Mouse (Mus musculus) midbrain, postnatal 0 days (tissue): ENCODE measurements at regions not wholly inside any gene's neighbourhood (a gene's known extent, or its start where the extent isn't known, plus 50 kb on each side); places are given as distances from the start of the nearest gene placed in this dataset.
"Not testable (repeated sequence)": the region's sequence is repeated elsewhere in the genome, so short reads cannot be mapped to it uniquely, and the experiment has no call there.

Source experiments
- ATAC-seq: fragments of 200-750 bp; cut with Nextera tagmentation; 2 replicates; pipeline ENCODE4 v1.8.0; 2017; ENCODE audit warnings: moderate number of reproducible peaks, mild to moderate bottlenecking, moderate TSS enrichment, moderate library complexity; ENCODE audit not compliant: low FRiP score
- DNase-seq: peaks from one replicate; pipeline ENCODE4 v3.0.0-alpha.2; 2015; ENCODE audit warnings: low spot score
- H3K27ac ChIP-seq: fragments of 300-500 bp; sonication (generic); 2 replicates; pipeline ENCODE4 v1.5.1; 2014; ENCODE audit warnings: low read depth, mild to moderate bottlenecking, low read length, mixed read lengths
- H3K27me3 ChIP-seq: fragments of 300-500 bp; sonication (generic); 2 replicates; pipeline ENCODE4 v1.6.1; 2014; ENCODE audit warnings: low read length, control low read depth, mixed read lengths; ENCODE audit not compliant: insufficient read depth
- H3K36me3 ChIP-seq: fragments of 300-500 bp; sonication (generic); 2 replicates; pipeline ENCODE4 v1.6.1; 2014; ENCODE audit warnings: low read length, control low read depth, mixed read lengths; ENCODE audit not compliant: insufficient read depth
- H3K4me1 ChIP-seq: fragments of 300-500 bp; sonication (generic); 2 replicates; pipeline ENCODE4 v1.6.1; 2014; ENCODE audit warnings: mild to moderate bottlenecking, control low read depth, antibody characterized with exemption, low read length, mixed read lengths; ENCODE audit not compliant: insufficient read depth
- H3K4me2 ChIP-seq: fragments of 300-500 bp; sonication (generic); 2 replicates; pipeline ENCODE4 v1.6.1; 2014; ENCODE audit warnings: low read depth, mild to moderate bottlenecking, low read length, mixed read lengths; ENCODE audit not compliant: poor library complexity, severe bottlenecking
- H3K4me3 ChIP-seq: fragments of 300-500 bp; sonication (generic); 2 replicates; pipeline ENCODE4 v1.5.1; 2014; ENCODE audit warnings: low read depth, mild to moderate bottlenecking, low read length, moderate library complexity
- H3K9ac ChIP-seq: fragments of 300-500 bp; sonication (generic); replicated peaks from 2 replicates; pipeline ENCODE4 v1.6.1; 2014; ENCODE audit warnings: mild to moderate bottlenecking, low read length, moderate library complexity, mixed read lengths; ENCODE audit not compliant: poor library complexity, severe bottlenecking
- H3K9me3 ChIP-seq: fragments of 300-500 bp; sonication (generic); 2 replicates; pipeline ENCODE4 v1.6.1; 2016; ENCODE audit warnings: low read length, control low read depth
- CTCF ChIP-seq: IDR thresholded peaks from 2 replicates; pipeline ENCODE4 v1.5.1; 2016; ENCODE audit warnings: antibody characterized with exemption, mild to moderate bottlenecking
- WGBS: fragments of 180-500 bp; shearing (Covaris S2); extraction: QIAGEN DNeasy Blood & Tissue Kit; methylation state at CpG from one replicate; pipeline ENCODE4 v1.1.7; 2014; 5-methylcytosine and 5-hydroxymethylcytosine counted together

DNA sequence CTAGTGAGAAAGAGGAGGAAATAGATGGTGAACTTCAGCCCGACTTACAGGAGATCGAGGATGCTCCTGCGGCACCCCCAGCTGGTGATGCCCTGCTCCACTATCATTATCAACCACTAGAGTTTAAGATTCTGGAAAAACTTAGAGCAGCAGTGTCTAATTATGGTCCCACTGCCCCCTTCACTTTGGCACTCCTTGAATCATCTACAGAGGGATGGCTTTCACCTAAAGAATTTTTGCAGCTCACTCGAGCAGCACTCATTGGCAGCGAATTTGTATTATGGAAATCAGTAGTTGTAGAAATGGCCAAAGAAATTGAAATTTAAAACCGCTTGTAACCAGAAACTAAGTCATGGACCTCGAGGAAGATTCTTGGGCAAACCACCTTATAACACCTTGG, 1229.1 kb upstream of the Arrdc3 start:
- H3K4me2 ChIP-seq: no peak overlapping the region
- TF ChIP-seq CTCF: no peak
- no peaks in the 10 kb centered on the region for H3K9me3 ChIP-seq
- no peaks in the 10 kb centered on the region for H3K4me1 ChIP-seq
- H3K36me3 ChIP-seq: no peaks in the 10 kb centered on the region
- no peak overlapping the region for H3K4me3 ChIP-seq
- ATAC-seq (no peak), DNase-seq (no peak)
- H3K27me3 ChIP-seq: no peaks in the 10 kb centered on the region
- no peak overlapping the region for H3K9ac ChIP-seq
- no peak overlapping the region for H3K27ac ChIP-seq
- WGBS: 84% methylated on average over 7 of the region's 7 CpGs

DNA sequence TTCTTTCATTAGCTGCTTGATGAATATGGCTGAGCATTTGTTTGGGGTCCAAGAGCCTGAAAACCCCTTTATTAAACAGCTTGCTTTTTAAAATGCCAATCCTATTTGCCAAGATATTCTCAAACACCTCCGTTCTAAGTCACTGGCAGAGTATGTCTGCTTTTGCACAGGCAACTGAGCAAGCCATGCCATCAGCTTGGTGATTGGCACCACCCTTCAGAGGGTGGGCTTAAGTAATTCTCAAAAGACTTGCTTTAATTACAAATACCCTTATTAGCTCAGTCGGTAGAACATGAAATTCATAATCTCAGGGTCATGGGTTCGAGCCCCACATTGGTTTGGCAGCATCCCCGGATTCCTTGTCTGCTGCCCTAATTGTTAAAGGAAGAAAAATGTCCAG, 1228.5 kb upstream of the Arrdc3 start:
- DNase-seq (no peak), ATAC-seq (no peak)
- Histone ChIP-seq H3K27ac (no peak overlapping the region), H3K9ac (no peak overlapping the region), H3K4me2 (no peak overlapping the region), H3K4me1 (no peaks in the 10 kb centered on the region), H3K27me3 (no peaks in the 10 kb centered on the region), H3K9me3 (no peaks in the 10 kb centered on the region), H3K4me3 (no peak overlapping the region), H3K36me3 (no peaks in the 10 kb centered on the region)
- 83% methylated on average over 4 of the region's 4 CpGs for WGBS
- TF ChIP-seq CTCF: no peak

DNA sequence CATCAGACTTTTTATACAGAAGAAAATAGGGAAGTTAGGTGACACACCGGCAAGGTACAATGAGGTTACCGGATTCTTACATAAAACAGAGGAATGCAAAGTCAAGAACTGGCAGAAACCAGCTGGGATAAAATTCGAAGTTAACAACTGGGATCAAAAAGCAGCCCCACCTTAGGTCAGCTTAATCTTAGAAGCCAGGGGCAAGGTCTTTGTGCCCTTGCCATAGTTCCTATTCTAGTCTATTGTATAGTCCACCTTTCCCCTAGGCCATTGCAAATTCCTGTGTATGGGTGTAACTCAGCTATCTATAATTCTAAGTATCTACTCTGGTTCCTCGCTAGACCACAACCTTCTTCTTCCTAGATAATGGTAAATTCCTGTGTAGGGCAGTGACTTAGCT, 1214.4 kb upstream of the Arrdc3 start:
- not testable (repeated sequence) for H3K27me3 ChIP-seq, ATAC-seq, H3K4me2 ChIP-seq, DNase-seq, H3K9me3 ChIP-seq, H3K4me1 ChIP-seq, H3K4me3 ChIP-seq, H3K27ac ChIP-seq, H3K36me3 ChIP-seq, H3K9ac ChIP-seq
- 86% methylated on average over 4 of the region's 4 CpGs for WGBS

DNA sequence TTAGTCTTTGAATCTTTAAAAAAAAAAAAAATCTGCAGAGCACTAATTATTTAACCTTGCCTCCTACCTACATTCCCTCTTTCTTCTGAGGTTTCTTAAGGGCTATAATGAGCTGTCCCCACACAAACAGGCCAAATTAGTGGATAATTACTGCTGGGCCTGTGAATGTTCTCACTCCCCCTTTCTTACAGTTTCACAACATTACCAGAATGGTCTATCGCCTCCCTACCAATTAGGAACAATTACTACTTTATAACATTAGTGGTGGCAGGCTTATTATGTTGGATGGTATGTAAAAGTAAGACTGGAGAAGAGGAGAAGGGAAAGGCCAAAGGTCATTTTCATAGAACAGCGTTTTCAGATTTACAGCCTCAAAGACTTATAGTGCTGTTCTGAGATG, 1209.8 kb upstream of the Arrdc3 start:
- ATAC-seq (no peak), DNase-seq (no peak)
- 85% methylated on average over 2 of the region's 2 CpGs for WGBS

DNA sequence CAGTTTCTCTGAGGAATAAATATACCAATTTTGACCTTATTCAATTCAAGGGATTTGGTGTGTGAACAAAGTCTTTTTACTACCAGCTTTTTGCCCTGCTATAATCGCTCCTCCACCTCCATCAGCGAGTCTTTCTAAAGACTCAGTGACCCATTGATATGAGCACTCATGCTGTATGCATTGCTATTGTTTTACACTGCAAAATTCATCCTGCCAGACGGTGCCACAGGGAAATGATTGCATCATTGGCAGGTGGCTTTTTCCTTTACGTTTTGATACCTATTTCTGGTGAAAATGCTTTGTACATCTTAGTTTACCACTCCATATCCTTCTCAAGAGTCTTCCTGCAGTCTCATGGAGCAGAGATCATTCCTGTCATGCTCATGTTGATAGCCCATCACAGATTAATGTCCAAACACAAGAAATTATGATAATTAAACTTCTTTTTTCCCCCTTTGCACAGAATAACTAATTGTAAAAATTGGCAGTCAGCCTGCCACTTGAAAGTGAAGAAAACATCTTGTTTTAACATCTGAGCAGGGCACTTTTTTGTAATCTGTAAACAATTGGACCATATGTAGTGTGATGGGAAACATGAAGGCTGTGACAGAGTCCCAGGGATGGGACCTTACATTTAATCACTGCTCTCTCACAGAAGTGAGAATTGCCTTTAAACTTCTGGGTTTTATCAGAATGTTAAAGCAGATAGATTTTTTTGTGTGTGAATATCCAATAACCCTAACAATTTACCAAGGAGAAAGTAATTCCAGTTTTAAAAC, 1185.1 kb upstream of the Arrdc3 start:
- Histone ChIP-seq H3K9ac (no peak overlapping the region), H3K4me2 (no peak overlapping the region), H3K9me3 (no peaks in the 10 kb centered on the region), H3K4me3 (no peak overlapping the region), H3K27ac (no peak overlapping the region), H3K27me3 (no peaks in the 10 kb centered on the region), H3K4me1 (no peaks in the 10 kb centered on the region), H3K36me3 (no peaks in the 10 kb centered on the region)
- WGBS: 46% methylated on average over 4 of the region's 4 CpGs
- no peak for ATAC-seq
- DNase-seq: no peak
- no peak for TF ChIP-seq CTCF

More for the DNA sequence above, 1209.8 kb upstream of the Arrdc3 start:
- TF ChIP-seq CTCF: no peak
- Histone ChIP-seq H3K9ac (no peak overlapping the region), H3K36me3 (no peaks in the 10 kb centered on the region), H3K27ac (no peak overlapping the region), H3K4me3 (no peak overlapping the region), H3K4me2 (no peak overlapping the region), H3K27me3 (no peaks in the 10 kb centered on the region), H3K4me1 (no peaks in the 10 kb centered on the region), H3K9me3 (no peaks in the 10 kb centered on the region)

DNA sequence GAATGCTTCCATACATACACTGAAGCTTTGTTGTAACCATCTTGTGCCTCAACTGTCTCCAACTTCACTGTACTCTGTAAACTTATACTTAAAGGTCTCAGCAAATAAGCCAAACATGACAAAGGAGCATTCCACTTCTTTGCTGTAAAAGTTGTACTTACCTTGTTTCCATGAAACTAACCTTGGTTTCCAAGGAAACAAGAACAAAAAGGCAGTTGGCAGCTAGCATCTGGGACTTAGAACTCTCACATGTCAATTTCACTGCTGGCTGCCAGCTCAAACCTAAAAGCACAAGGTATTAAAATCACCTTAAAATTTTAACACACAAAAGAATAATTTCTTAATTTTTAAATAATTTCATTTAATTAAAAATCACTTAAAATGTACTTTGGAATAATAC, 1183.7 kb upstream of the Arrdc3 start:
- ATAC-seq (no peak), DNase-seq (peak; percentile 21)
- Histone ChIP-seq H3K36me3 (no peaks in the 10 kb centered on the region), H3K4me2 (no peak overlapping the region), H3K9me3 (no peaks in the 10 kb centered on the region), H3K9ac (no peak overlapping the region), H3K27me3 (no peaks in the 10 kb centered on the region), H3K4me3 (no peak overlapping the region), H3K27ac (no peak overlapping the region), H3K4me1 (no peaks in the 10 kb centered on the region)
- no peak for TF ChIP-seq CTCF
